Mouse (Mus musculus): ENCODE data around the gene Enho. TPM values are rescaled to one million over a fixed set of nuclear protein-coding genes. Genes with fewer than 3 reads are reported as not detected.

Gene Enho
- polyA plus RNA-seq, 1 experiment from 2014 or later = 32.9 TPM

DNA sequence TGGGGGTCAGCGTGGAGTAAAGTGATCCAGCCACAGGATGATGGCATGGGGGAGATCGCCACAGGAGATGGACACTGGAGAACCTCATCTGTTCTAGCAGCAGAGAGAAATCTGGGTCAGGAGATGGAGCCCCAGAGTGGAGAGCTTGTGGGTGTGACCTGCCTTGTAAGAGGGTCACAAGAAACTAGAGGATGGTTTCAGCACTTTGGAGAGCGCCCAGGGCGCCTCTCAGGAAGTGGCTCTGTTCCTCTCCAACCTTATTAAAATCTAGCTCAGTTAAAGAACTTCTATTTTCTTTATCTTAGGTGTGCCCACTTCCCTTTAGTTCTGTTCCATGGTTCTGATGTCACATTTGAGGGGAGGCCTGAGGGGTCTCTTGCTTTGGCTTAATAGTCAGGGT is 33.3 kb downstream of the Enho start:
- Histone ChIP-seq H3K36me3 (ENCODE audit: control insufficient read depth, insufficient read depth, low read length) (no peaks in the 10 kb centered on the region), H3K27ac (ENCODE audit: low read depth, low read length) (no peak overlapping the region), H3K9ac (ENCODE audit: low read length) (no peak overlapping the region), H3K4me1 (ENCODE audit: control insufficient read depth, insufficient read depth, low read length) (peaks cover 12% of the 10 kb centered on the region), H3K27me3 (ENCODE audit: control insufficient read depth, insufficient read depth, low read length) (no peaks in the 10 kb centered on the region), H3K4me2 (no peak overlapping the region), H3K9me3 (ENCODE audit: control insufficient read depth, low read length) (no peaks in the 10 kb centered on the region), H3K4me3 (ENCODE audit: low read depth, low read length) (no peak overlapping the region)
- ATAC-seq (ENCODE audit: low FRiP score) = no peak
- WGBS = 41% methylated on average over 4 of the region's 4 CpGs
- peak; percentile 87 for DNase-seq (ENCODE audit: low spot score, missing footprints)

DNA sequence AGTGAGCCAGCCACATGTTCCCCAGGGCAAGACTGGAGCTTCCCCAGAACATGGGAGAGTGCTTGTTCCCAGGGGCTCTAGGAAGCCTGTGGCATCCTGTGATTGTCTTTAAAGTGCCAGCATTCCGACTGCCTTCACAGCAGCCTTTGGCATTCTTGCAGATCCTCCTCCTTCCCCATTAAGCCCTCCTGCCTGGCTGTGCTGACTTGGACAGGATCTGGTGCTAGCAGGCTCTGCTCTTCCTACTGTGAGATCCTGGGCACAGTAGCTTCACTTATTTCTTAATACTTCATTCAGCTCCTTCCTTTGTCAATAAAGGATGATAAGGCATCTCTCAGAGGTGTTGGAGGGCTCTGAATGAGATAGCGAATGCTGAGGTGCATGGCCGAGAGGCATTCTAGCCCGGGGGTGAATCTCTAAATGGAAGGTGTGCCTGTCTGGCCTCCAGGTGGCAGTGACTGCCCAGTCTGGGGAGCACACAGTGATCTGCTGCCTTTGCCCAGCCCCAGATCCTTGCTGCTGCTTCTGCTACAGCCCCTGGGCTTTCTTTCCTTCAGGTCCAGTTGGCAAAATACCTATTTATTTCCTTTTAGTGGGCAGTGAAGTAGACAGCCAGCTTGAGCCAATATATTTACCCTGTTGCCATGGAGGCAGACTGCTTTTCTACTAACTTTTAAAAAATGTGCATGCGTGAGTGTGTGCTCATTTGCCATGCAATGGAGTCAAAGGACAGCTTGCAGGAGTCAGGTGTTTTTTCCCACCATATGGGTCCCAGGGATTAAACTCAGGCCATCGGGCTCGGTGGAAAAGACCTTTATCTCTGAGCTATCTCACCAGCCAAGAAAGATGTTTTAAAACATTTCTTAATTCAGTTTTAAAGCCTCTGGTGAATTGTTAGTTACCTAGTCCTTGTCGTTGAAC is 35.4 kb downstream of the Enho start:
- H3K9me3 ChIP-seq (ENCODE audit: control insufficient read depth, low read length) = no peaks in the 10 kb centered on the region
- no peak overlapping the region for H3K27ac ChIP-seq (ENCODE audit: low read depth, low read length)
- H3K4me2 ChIP-seq = no peak overlapping the region
- H3K36me3 ChIP-seq (ENCODE audit: control insufficient read depth, insufficient read depth, low read length) = no peaks in the 10 kb centered on the region
- H3K27me3 ChIP-seq (ENCODE audit: control insufficient read depth, insufficient read depth, low read length) = no peaks in the 10 kb centered on the region
- no peak overlapping the region for H3K4me3 ChIP-seq (ENCODE audit: low read depth, low read length)
- no peak overlapping the region for H3K9ac ChIP-seq (ENCODE audit: low read length)
- peak; percentile 83 for DNase-seq (ENCODE audit: low spot score, missing footprints)
- ATAC-seq (ENCODE audit: low FRiP score) = peak; percentile 55
- H3K4me1 ChIP-seq (ENCODE audit: control insufficient read depth, insufficient read depth, low read length) = peaks cover 7% of the 10 kb centered on the region
- 35% methylated on average over 8 of the region's 8 CpGs for WGBS

GRCm38 (mm10) chr4:41602818-41603217 is 37.3 kb downstream of the Enho start:
- Histone ChIP-seq H3K4me3 (ENCODE audit: low read depth, low read length) (no peak overlapping the region), H3K27me3 (ENCODE audit: control insufficient read depth, insufficient read depth, low read length) (no peaks in the 10 kb centered on the region), H3K36me3 (ENCODE audit: control insufficient read depth, insufficient read depth, low read length) (no peaks in the 10 kb centered on the region), H3K4me1 (ENCODE audit: control insufficient read depth, insufficient read depth, low read length) (peaks cover 7% of the 10 kb centered on the region), H3K27ac (ENCODE audit: low read depth, low read length) (no peak overlapping the region), H3K4me2 (no peak overlapping the region), H3K9me3 (ENCODE audit: control insufficient read depth, low read length) (no peaks in the 10 kb centered on the region), H3K9ac (ENCODE audit: low read length) (no peak overlapping the region)
- no peak for ATAC-seq (ENCODE audit: low FRiP score)
- no peak for DNase-seq (ENCODE audit: low spot score, missing footprints)
- 47% methylated on average over 4 of the region's 4 CpGs for WGBS

Other genes with a start within 250 kb of the Enho start
- gene Kif24, start 175.4 kb downstream of the Enho start, polyA plus RNA-seq (2014; fragmentation: Nextera tagmentation; extraction: Ambion mirVana) = 9.6 and 9.9 TPM in 2 replicates
- 70.2 and 70.3 TPM in 2 replicates for gene Nudt2, start 175.2 kb downstream of the Enho start, polyA plus RNA-seq (2014; fragmentation: Nextera tagmentation; extraction: Ambion mirVana)
- gene AI464131, start 137.2 kb downstream of the Enho start, polyA plus RNA-seq (2014; fragmentation: Nextera tagmentation; extraction: Ambion mirVana) = 6.9 and 7.6 TPM in 2 replicates
- gene 1110017D15Rik, start 123.0 kb downstream of the Enho start, polyA plus RNA-seq (2014; fragmentation: Nextera tagmentation; extraction: Ambion mirVana) = 3.6 and 4.6 TPM in 2 replicates
- 8.5 and 8.8 TPM in 2 replicates for gene Fam219a, start 70.8 kb downstream of the Enho start, polyA plus RNA-seq (2014; fragmentation: Nextera tagmentation; extraction: Ambion mirVana)
- gene Dnaic1, start 70.5 kb downstream of the Enho start, polyA plus RNA-seq (2014; fragmentation: Nextera tagmentation; extraction: Ambion mirVana) = 1.7 and 1.9 TPM in 2 replicates
- 25.7 and 33.8 TPM in 2 replicates for gene Cntfr, start 56.8 kb upstream of the Enho start, polyA plus RNA-seq (2014; fragmentation: Nextera tagmentation; extraction: Ambion mirVana)
- gene Il11ra1, start 59.7 kb upstream of the Enho start, polyA plus RNA-seq (2014; fragmentation: Nextera tagmentation; extraction: Ambion mirVana) = 55.2 and 57.9 TPM in 2 replicates
- gene Rpp25l, start 73.2 kb upstream of the Enho start, polyA plus RNA-seq (2014; fragmentation: Nextera tagmentation; extraction: Ambion mirVana) = 69.3 and 85.9 TPM in 2 replicates
- 154 and 155 TPM in 2 replicates for gene Dctn3, start 82.8 kb upstream of the Enho start, polyA plus RNA-seq (2014; fragmentation: Nextera tagmentation; extraction: Ambion mirVana)
- 0.72 and 1.8 TPM in 2 replicates for gene Arid3c, start 90.8 kb upstream of the Enho start, polyA plus RNA-seq (2014; fragmentation: Nextera tagmentation; extraction: Ambion mirVana)
- gene Galt, start 114.9 kb upstream of the Enho start, polyA plus RNA-seq (2014; fragmentation: Nextera tagmentation; extraction: Ambion mirVana) = 19.5 and 19.7 TPM in 2 replicates
- gene Sigmar1, start 115.8 kb upstream of the Enho start, polyA plus RNA-seq (2014; fragmentation: Nextera tagmentation; extraction: Ambion mirVana) = 67.5 and 70.8 TPM in 2 replicates
- 71.1 and 73.5 TPM in 2 replicates for gene Ccl27a, start 133.9 kb upstream of the Enho start, polyA plus RNA-seq (2014; fragmentation: Nextera tagmentation; extraction: Ambion mirVana)

Measured in midbrain, embryonic 11.5 days (tissue).